Mouse (Mus musculus) monocyte, adult 2 months (primary cell): ENCODE results near the gene Fut2.
A peak's percentile ranks its signal among the peaks of the same experiment; 100 is the strongest.

Experiments used
- DNase-seq, 2 experiments: peaks; one replicate each; pipeline ENCODE4 v3.0.0; 2022; ENCODE audit warnings: low spot score in 2 of 2, low read depth in 1 of 2

The Fut2 gene

GRCm38 (mm10) chr7:45666161-45666560 is at the start of gene Fut2:
Gene Fut2 (minus strand): TSS chr7:45666394.
- DNase-seq, result no peak

- peak; percentile 91 to 94 for DNase-seq
Observed at GRCm38 (mm10) chr7:45715090-45715708, 49.0 kb upstream of the Fut2 start, which contains the start of gene Rpl18. Gene Rpl18 (plus strand): TSS chr7:45715457.

GRCm38 (mm10) chr7:45714630-45715089 is 48.5 kb upstream of the Fut2 start:
- DNase-seq, result no peak

- no peak for DNase-seq
Observed at GRCm38 (mm10) chr7:45713881-45714520, 47.8 kb upstream of the Fut2 start.

GRCm38 (mm10) chr7:45713396-45713795 is 47.2 kb upstream of the Fut2 start:
- no peak for DNase-seq

GRCm38 (mm10) chr7:45712022-45712757 is 46.0 kb upstream of the Fut2 start:
- no peak for DNase-seq

- DNase-seq, result no peak
Observed at GRCm38 (mm10) chr7:45711316-45712021, 45.3 kb upstream of the Fut2 start.

GRCm38 (mm10) chr7:45710477-45711191 is 44.4 kb upstream of the Fut2 start:
- DNase-seq, result no peak

- DNase-seq, result no peak
Observed at GRCm38 (mm10) chr7:45709677-45710355, 43.6 kb upstream of the Fut2 start.

- DNase-seq, result no peak
Observed at GRCm38 (mm10) chr7:45709036-45709435, 42.8 kb upstream of the Fut2 start.

GRCm38 (mm10) chr7:45708221-45708761 is 42.1 kb upstream of the Fut2 start:
- no peak for DNase-seq

- peak; percentile 92 to 97 for DNase-seq
Observed at GRCm38 (mm10) chr7:45707375-45707967, 41.3 kb upstream of the Fut2 start.

- DNase-seq, result peak in 1 of 2 experiments; percentile 73
Observed at GRCm38 (mm10) chr7:45706721-45707241, 40.6 kb upstream of the Fut2 start.

- no peak for DNase-seq
Observed at GRCm38 (mm10) chr7:45705873-45706281, 39.7 kb upstream of the Fut2 start.

GRCm38 (mm10) chr7:45705443-45705864 is 39.3 kb upstream of the Fut2 start:
- DNase-seq, result no peak

GRCm38 (mm10) chr7:45704730-45705442 is 38.7 kb upstream of the Fut2 start, which contains the start of gene Dbp:
Gene Dbp (plus strand): TSS chr7:45705088.
- DNase-seq, result peak; percentile 96 to 98

- DNase-seq, result peak in 1 of 2 experiments; percentile 37
Observed at GRCm38 (mm10) chr7:45704046-45704559, 37.9 kb upstream of the Fut2 start.

GRCm38 (mm10) chr7:45703521-45704033 is 37.4 kb upstream of the Fut2 start:
- no peak for DNase-seq
